Mouse (Mus musculus) layer of hippocampus, adult 8-10 months (tissue): ENCODE data around the gene Ptpn1. TPM values are rescaled to one million over a fixed set of nuclear protein-coding genes. Genes with fewer than 3 reads are reported as not detected.

ENCODE experiments used
- DNase-seq, 2 experiments: peaks; one replicate each; pipeline ENCODE4 v3.0.0; 2022; ENCODE audit warnings: low spot score in 2 of 2
- total RNA-seq, 4 experiments: library from RNA; stranded (reverse); gene quantifications; 2 replicates each; pipeline ENCODE4 v1.2.4; 2022

Ptpn1 gene
- 10 to 100 TPM; 56.2 to 59.7 (median 58.3) TPM for total RNA-seq

- DNase-seq = peak; percentile 95 to 97
Observed at GRCm38 (mm10) chr2:167931985-167932726, at the start of gene Ptpn1. Gene Ptpn1, plus strand, starts transcription at chr2:167932057.

GRCm38 (mm10) chr2:167886485-167886884, 45.4 kb upstream of the Ptpn1 start:
- DNase-seq = no peak

- DNase-seq = no peak
Observed at GRCm38 (mm10) chr2:167887516-167888347, 44.1 kb upstream of the Ptpn1 start.

- DNase-seq = no peak
Observed at GRCm38 (mm10) chr2:167888834-167889233, 43.0 kb upstream of the Ptpn1 start.

GRCm38 (mm10) chr2:167889886-167890285, 42.0 kb upstream of the Ptpn1 start:
- DNase-seq = no peak

GRCm38 (mm10) chr2:167891908-167892307, 39.9 kb upstream of the Ptpn1 start:
- peak; percentile 35 to 40 for DNase-seq

GRCm38 (mm10) chr2:167893680-167894079, 38.2 kb upstream of the Ptpn1 start:
- no peak for DNase-seq

- peak; percentile 64 to 85 for DNase-seq
Observed at GRCm38 (mm10) chr2:167894948-167895372, 36.9 kb upstream of the Ptpn1 start.

GRCm38 (mm10) chr2:167897896-167898295, 34.0 kb upstream of the Ptpn1 start:
- DNase-seq = peak; percentile 58 to 67

GRCm38 (mm10) chr2:167899989-167900421, 31.9 kb upstream of the Ptpn1 start:
- no peak for DNase-seq

GRCm38 (mm10) chr2:167902116-167902703, 29.6 kb upstream of the Ptpn1 start:
- DNase-seq = no peak

GRCm38 (mm10) chr2:167903242-167903952, 28.5 kb upstream of the Ptpn1 start:
- DNase-seq = no peak

- no peak for DNase-seq
Observed at GRCm38 (mm10) chr2:167904621-167905367, 27.1 kb upstream of the Ptpn1 start.

GRCm38 (mm10) chr2:167905561-167905960, 26.3 kb upstream of the Ptpn1 start:
- no peak for DNase-seq

- no peak for DNase-seq
Observed at GRCm38 (mm10) chr2:167906729-167907128, 25.1 kb upstream of the Ptpn1 start.

- DNase-seq = no peak
Observed at GRCm38 (mm10) chr2:167909531-167910177, 22.2 kb upstream of the Ptpn1 start.

- DNase-seq = no peak
Observed at GRCm38 (mm10) chr2:167910178-167910540, 21.7 kb upstream of the Ptpn1 start.

- no peak for DNase-seq
Observed at GRCm38 (mm10) chr2:167911511-167911910, 20.3 kb upstream of the Ptpn1 start.

GRCm38 (mm10) chr2:167919081-167919480, 12.8 kb upstream of the Ptpn1 start:
- DNase-seq = no peak

- DNase-seq = no peak
Observed at GRCm38 (mm10) chr2:167920041-167920440, 11.8 kb upstream of the Ptpn1 start.
